Mouse (Mus musculus) cerebellum, adult (tissue): ENCODE results near the gene Neu3.

Source experiments
- ATAC-seq: cut with Nextera tagmentation; 2 replicates; pipeline ENCODE4 v1.9.2; 2017; ENCODE audit warnings: mild to moderate bottlenecking, moderate library complexity, mixed read lengths; ENCODE audit not compliant: insufficient number of reproducible peaks, low FRiP score, low TSS enrichment

The Neu3 gene

GRCm38 (mm10) chr7:99797261-99797660 lies 31.0 kb downstream of the Neu3 start:
- ATAC-seq, result no peak

GRCm38 (mm10) chr7:99796471-99796870 lies 31.7 kb downstream of the Neu3 start:
- no peak for ATAC-seq

- ATAC-seq, result no peak
Observed at GRCm38 (mm10) chr7:99795192-99795981, 32.8 kb downstream of the Neu3 start.

GRCm38 (mm10) chr7:99794096-99794495 lies 34.1 kb downstream of the Neu3 start:
- no peak for ATAC-seq

GRCm38 (mm10) chr7:99790816-99791215 lies 37.4 kb downstream of the Neu3 start:
- no peak for ATAC-seq

GRCm38 (mm10) chr7:99788563-99788962 lies 39.7 kb downstream of the Neu3 start:
- ATAC-seq, result no peak

- no peak for ATAC-seq
Observed at GRCm38 (mm10) chr7:99787935-99788334, 40.3 kb downstream of the Neu3 start.

GRCm38 (mm10) chr7:99786774-99787173 lies 41.4 kb downstream of the Neu3 start:
- ATAC-seq, result no peak

- no peak for ATAC-seq
Observed at GRCm38 (mm10) chr7:99785553-99785952, 42.7 kb downstream of the Neu3 start.

- ATAC-seq, result no peak
Observed at GRCm38 (mm10) chr7:99783421-99783820, 44.8 kb downstream of the Neu3 start.

GRCm38 (mm10) chr7:99781916-99782315 lies 46.3 kb downstream of the Neu3 start:
- ATAC-seq, result no peak

- no peak for ATAC-seq
Observed at GRCm38 (mm10) chr7:99781385-99781784, 46.8 kb downstream of the Neu3 start.

GRCm38 (mm10) chr7:99763207-99763606 lies 65.0 kb downstream of the Neu3 start, which contains the start of gene Olfr521:
Gene Olfr521, plus strand, starts transcription at chr7:99763507.
- ATAC-seq, result no peak
